Mouse (Mus musculus): ENCODE data around the gene Flii. TPM values are rescaled to one million over a fixed set of nuclear protein-coding genes. Genes with fewer than 3 reads are reported as not detected.

Flii gene
- polyA plus RNA-seq (2015; fragmentation: Nextera tagmentation; extraction: Ambion mirVana), result 82.9 and 85.7 TPM in 2 replicates

DNA sequence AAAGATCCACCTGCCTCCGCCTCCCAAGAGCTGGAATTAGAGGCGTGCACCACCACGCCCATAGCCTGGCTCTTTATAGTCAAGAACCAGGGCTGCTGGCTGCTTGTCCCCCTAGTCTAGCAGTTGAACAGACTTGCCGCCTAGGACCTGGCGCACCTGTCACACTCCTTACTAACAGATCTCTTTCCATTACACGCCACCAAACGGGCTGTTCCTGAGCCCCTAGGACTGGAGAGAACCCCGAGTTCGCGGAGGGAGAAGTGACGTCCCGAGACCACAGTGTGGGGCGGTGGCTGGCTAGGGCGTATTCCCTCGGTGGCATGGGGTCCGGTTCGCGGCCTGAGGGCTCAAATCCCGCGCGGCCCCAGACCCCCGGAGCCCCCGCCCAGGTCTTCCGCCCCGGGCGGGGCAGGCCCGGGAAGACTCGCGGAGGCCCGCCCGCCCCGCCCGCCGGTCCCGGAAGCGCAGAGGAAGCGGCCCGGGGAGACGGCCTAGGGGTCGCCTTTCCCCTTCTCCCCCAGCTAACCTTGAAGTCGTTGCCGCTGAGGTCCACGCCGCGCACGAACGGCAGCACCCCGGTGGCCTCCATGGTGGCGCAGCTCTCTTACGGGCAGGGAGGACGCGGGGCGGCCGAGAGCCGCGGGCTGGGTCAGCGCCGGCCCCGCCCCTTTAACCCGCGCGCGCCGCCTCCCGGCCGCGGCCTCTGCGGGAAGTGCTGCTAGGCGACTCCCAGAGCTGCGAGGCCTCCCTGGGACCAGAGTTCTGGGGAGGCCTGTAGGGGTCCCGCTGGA is at the start of gene Flii:
Gene Flii, minus strand, starts transcription at position 663 of the 791 bp plus-strand sequence.
- under 1% methylated on average over 58 of the region's 71 CpGs for WGBS
- H3K27me3 ChIP-seq (replicated peaks; ENCODE audit: control insufficient read depth, insufficient read depth, low read length), result no peaks in the 10 kb centered on the region
- H3K9me3 ChIP-seq (ENCODE audit: control insufficient read depth, low read length), result no peaks in the 10 kb centered on the region
- H3K4me1 ChIP-seq (replicated peaks; ENCODE audit: control insufficient read depth, insufficient read depth, low read length), result peaks cover 27% of the 10 kb centered on the region
- peaks cover 27% of the 10 kb centered on the region for H3K36me3 ChIP-seq (ENCODE audit: control insufficient read depth, insufficient read depth)
- ATAC-seq, result peak; percentile 67
- peak within 1 kb of the TSS; percentile 95 for H3K9ac ChIP-seq (replicated peaks; ENCODE audit: low read depth, low read length)
- peak within 1 kb of the TSS; percentile 75 for H3K4me2 ChIP-seq (ENCODE audit: low read length)
- H3K27ac ChIP-seq (ENCODE audit: low read length), result peak within 1 kb of the TSS; percentile 80
- peak within 1 kb of the TSS; percentile 91 for H3K4me3 ChIP-seq (replicated peaks; ENCODE audit: low read length)

DNA sequence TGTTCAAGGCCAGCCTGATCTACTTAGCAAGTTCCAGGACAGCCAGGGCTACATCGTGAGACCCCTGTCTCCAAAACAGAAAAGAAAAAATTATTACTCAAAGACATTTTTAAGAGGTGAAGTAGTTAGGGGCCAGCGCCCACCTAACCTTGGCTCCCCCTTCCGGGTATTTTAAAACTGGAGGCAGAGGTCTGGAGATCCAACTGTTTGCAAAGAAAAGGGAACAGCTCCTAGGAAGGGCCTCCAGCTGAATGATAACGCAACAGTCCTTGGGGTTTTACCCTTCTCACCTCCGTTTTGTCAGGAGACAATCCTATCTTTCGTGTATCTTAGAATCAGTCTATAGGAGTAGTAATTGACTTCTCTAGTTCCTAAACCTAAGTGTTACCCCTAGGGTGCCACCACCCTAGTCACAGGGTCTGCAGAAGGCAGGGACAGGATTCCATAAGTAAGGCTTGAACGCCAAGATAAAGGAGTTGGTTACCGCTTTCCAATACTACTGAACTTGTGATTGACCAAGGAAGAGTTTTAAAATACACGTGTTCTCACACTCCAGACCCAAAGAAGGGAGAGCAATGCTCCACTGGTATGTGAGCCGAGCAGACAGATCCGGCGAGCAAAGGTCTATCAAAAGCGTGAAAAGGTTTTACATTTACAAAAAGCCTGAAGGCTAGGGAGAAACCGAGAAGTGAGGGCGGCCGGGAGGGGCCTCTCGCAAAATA is 49.2 kb upstream of the Flii start:
- Histone ChIP-seq H3K4me3 (replicated peaks; ENCODE audit: low read length) (peak overlapping the region; percentile 96), H3K27ac (ENCODE audit: low read length) (peak overlapping the region; percentile 80; the same call in 1 of the 2 replicates), H3K4me2 (ENCODE audit: low read length) (peak overlapping the region; percentile 87), H3K36me3 (ENCODE audit: control insufficient read depth, insufficient read depth) (peaks cover 2% of the 10 kb centered on the region; the same call in 1 of the 2 replicates), H3K4me1 (replicated peaks; ENCODE audit: control insufficient read depth, insufficient read depth, low read length) (peaks cover 56% of the 10 kb centered on the region), H3K9ac (replicated peaks; ENCODE audit: low read depth, low read length) (peak overlapping the region; percentile 76), H3K9me3 (ENCODE audit: control insufficient read depth, low read length) (no peaks in the 10 kb centered on the region), H3K27me3 (replicated peaks; ENCODE audit: control insufficient read depth, insufficient read depth, low read length) (no peaks in the 10 kb centered on the region)
- ATAC-seq, result no peak
- 5% methylated on average over 17 of the region's 17 CpGs for WGBS

DNA sequence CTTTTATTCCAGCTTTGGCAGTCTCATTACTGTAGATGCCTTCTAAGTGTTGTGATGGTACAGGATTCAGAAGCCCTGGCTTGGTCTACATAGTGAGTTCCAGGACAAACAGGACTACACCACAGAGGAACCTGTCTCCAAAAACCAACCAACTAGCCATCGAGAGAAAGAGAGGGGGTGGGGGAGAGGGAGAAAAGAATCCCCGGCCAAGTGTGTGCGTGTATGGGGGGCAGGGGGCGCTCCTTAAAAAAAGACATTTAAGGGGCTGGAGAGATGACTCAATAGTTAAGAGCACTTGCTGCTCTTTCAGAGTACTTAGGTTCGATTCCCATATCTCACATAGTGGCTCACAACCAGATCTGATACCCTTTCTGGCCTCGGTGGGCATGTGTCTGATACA is 48.5 kb upstream of the Flii start:
- H3K4me2 ChIP-seq (ENCODE audit: low read length), result peak overlapping the region; percentile 87
- H3K27ac ChIP-seq (ENCODE audit: low read length), result no peak overlapping the region
- peaks cover 49% of the 10 kb centered on the region for H3K4me1 ChIP-seq (replicated peaks; ENCODE audit: control insufficient read depth, insufficient read depth, low read length)
- ATAC-seq, result no peak
- 55% methylated on average over 6 of the region's 6 CpGs for WGBS
- no peaks in the 10 kb centered on the region for H3K9me3 ChIP-seq (ENCODE audit: control insufficient read depth, low read length)
- H3K36me3 ChIP-seq (ENCODE audit: control insufficient read depth, insufficient read depth), result peaks cover 2% of the 10 kb centered on the region; the same call in 1 of the 2 replicates
- peak overlapping the region; percentile 96; the same call in 1 of the 2 replicates for H3K4me3 ChIP-seq (replicated peaks; ENCODE audit: low read length)
- no peaks in the 10 kb centered on the region for H3K27me3 ChIP-seq (replicated peaks; ENCODE audit: control insufficient read depth, insufficient read depth, low read length)
- H3K9ac ChIP-seq (replicated peaks; ENCODE audit: low read depth, low read length), result no peak overlapping the region; the same call in 1 of the 2 replicates

DNA sequence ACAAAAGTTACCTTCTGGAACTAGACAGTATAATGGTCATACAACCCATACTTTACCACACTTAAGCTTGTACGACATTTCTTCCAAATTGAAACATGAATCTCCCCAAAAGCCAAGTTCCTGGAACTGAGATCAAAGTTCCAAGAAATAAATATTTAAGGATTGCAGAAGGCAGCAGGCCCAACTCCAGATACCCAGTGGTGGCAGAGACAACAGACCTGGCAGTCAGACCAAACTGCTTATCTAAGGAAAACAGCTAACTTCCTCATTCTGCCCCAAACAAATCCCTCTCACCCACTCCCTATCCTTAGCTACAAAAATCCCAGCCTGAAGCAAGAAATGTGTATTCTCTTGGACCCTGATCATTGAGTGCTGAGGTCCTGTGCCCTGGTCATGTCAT is 47.8 kb upstream of the Flii start:
- ATAC-seq, result no peak
- Histone ChIP-seq H3K27me3 (replicated peaks; ENCODE audit: control insufficient read depth, insufficient read depth, low read length) (no peaks in the 10 kb centered on the region), H3K4me3 (replicated peaks; ENCODE audit: low read length) (no peak overlapping the region), H3K27ac (ENCODE audit: low read length) (no peak overlapping the region), H3K4me2 (ENCODE audit: low read length) (no peak overlapping the region), H3K36me3 (ENCODE audit: control insufficient read depth, insufficient read depth) (no peaks in the 10 kb centered on the region), H3K9me3 (ENCODE audit: control insufficient read depth, low read length) (no peaks in the 10 kb centered on the region), H3K4me1 (replicated peaks; ENCODE audit: control insufficient read depth, insufficient read depth, low read length) (peaks cover 42% of the 10 kb centered on the region), H3K9ac (replicated peaks; ENCODE audit: low read depth, low read length) (no peak overlapping the region)
- WGBS, result 93% methylated on average over 1 of the region's 1 CpGs

DNA sequence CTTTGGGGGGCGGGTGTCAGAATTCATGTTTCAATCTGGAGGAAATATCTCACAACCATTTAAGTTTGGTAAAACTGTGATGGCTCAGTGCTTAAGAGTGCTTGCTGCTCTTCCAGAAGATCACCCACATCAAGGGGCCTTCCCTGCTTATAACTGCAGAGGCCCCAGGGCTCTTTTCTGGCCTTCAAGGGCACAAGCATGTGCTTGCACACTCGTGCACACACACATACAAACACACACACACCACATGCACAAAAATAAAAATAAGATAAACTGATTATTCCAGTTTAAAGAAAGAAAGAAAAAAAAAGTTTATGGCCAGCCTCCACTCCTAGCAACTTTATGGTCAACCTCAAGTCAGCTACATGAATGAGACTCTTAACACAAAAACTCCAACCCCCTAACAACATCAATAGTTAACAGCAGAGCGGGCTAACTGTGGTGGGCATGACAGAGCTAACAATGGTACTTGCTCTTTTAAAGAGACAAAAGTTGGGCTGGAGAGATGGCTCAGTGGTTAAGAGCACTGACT is 47.2 kb upstream of the Flii start:
- no peak for ATAC-seq
- H3K4me1 ChIP-seq (replicated peaks; ENCODE audit: control insufficient read depth, insufficient read depth, low read length), result peaks cover 35% of the 10 kb centered on the region
- H3K27ac ChIP-seq (ENCODE audit: low read length), result no peak overlapping the region
- H3K9ac ChIP-seq (replicated peaks; ENCODE audit: low read depth, low read length), result no peak overlapping the region
- WGBS, result 85% methylated on average over 3 of the region's 3 CpGs
- no peak overlapping the region for H3K4me2 ChIP-seq (ENCODE audit: low read length)
- H3K9me3 ChIP-seq (ENCODE audit: control insufficient read depth, low read length), result no peaks in the 10 kb centered on the region
- H3K27me3 ChIP-seq (replicated peaks; ENCODE audit: control insufficient read depth, insufficient read depth, low read length), result no peaks in the 10 kb centered on the region
- no peak overlapping the region for H3K4me3 ChIP-seq (replicated peaks; ENCODE audit: low read length)
- H3K36me3 ChIP-seq (ENCODE audit: control insufficient read depth, insufficient read depth), result no peaks in the 10 kb centered on the region

DNA sequence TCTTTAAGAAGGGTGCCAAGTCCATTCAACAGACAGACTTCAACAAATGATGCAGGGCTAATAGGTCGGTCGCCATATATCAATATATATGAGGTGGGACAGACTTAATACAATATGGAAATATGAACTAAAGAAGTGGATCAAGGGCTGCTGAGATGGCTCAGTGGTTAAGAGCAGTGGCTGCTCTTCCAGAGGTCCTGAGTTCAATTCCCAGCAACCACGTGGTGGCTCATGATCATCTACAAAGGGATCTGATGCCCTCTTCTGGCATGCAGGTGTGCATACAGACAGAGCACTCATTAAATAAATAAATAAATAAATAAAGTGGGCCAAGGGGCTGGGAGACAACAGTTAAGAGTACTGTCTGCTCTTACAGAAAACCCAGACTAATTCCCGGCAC is 45.1 kb upstream of the Flii start:
- H3K9ac ChIP-seq (replicated peaks; ENCODE audit: low read depth, low read length), result no peak overlapping the region
- 81% methylated on average over 4 of the region's 4 CpGs for WGBS
- no peak overlapping the region for H3K4me2 ChIP-seq (ENCODE audit: low read length)
- no peaks in the 10 kb centered on the region for H3K9me3 ChIP-seq (ENCODE audit: control insufficient read depth, low read length)
- no peaks in the 10 kb centered on the region for H3K36me3 ChIP-seq (ENCODE audit: control insufficient read depth, insufficient read depth)
- no peak for ATAC-seq
- H3K27me3 ChIP-seq (replicated peaks; ENCODE audit: control insufficient read depth, insufficient read depth, low read length), result no peaks in the 10 kb centered on the region
- no peak overlapping the region for H3K4me3 ChIP-seq (replicated peaks; ENCODE audit: low read length)
- no peak overlapping the region for H3K27ac ChIP-seq (ENCODE audit: low read length)
- peaks cover 22% of the 10 kb centered on the region for H3K4me1 ChIP-seq (replicated peaks; ENCODE audit: control insufficient read depth, insufficient read depth, low read length)

DNA sequence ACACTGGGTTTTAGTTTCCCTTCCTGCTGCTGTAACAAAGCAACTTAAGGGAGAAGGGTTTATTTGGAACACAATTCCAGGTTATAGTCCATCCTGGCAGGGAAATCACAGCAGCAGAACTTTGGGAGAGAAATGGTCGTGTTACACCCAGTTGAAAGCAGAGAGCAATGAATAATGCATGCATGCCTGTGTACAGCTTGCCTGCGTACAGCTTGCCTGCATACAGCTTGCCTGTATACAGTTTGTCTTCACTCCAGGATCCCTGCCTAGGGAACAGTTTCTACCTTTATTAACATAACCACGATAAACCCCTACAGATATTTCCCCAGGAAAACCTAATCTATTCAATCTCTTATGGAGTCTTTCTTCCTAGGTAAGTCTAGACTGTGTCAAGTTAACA is 43.7 kb upstream of the Flii start:
- Histone ChIP-seq H3K4me3 (replicated peaks; ENCODE audit: low read length) (no peak overlapping the region), H3K9ac (replicated peaks; ENCODE audit: low read depth, low read length) (no peak overlapping the region)

DNA sequence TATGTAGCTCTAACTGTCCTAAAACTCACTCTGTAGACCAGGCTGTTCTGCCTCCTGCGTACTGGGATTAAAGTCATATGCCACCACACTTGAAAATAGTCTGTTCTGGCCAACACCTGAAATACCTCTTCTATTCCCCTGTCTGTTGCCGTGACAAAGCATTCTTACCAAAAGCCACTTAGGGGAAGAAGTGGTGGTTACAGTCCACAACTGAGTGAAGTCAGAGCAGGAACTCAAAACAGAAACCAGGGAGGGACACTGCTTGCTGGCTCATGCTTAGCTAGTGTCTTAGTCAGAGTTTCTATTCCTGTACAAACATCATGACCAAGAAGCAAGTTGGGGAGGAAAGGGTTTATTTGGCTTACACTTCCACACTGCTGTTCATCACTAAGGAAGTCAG is 42.3 kb upstream of the Flii start:
- Histone ChIP-seq H3K4me3 (replicated peaks; ENCODE audit: low read length) (no peak overlapping the region), H3K9ac (replicated peaks; ENCODE audit: low read depth, low read length) (no peak overlapping the region), H3K9me3 (ENCODE audit: control insufficient read depth, low read length) (no peaks in the 10 kb centered on the region), H3K27ac (ENCODE audit: low read length) (no peak overlapping the region), H3K4me2 (ENCODE audit: low read length) (no peak overlapping the region), H3K4me1 (replicated peaks; ENCODE audit: control insufficient read depth, insufficient read depth, low read length) (peaks cover 6% of the 10 kb centered on the region; the same call in 1 of the 2 replicates), H3K27me3 (replicated peaks; ENCODE audit: control insufficient read depth, insufficient read depth, low read length) (no peaks in the 10 kb centered on the region), H3K36me3 (ENCODE audit: control insufficient read depth, insufficient read depth) (no peaks in the 10 kb centered on the region)
- ATAC-seq, result no peak
- WGBS, result 91% methylated on average over 2 of the region's 2 CpGs

More for the DNA sequence above, 43.7 kb upstream of the Flii start:
- Histone ChIP-seq H3K9me3 (ENCODE audit: control insufficient read depth, low read length) (no peaks in the 10 kb centered on the region), H3K36me3 (ENCODE audit: control insufficient read depth, insufficient read depth) (no peaks in the 10 kb centered on the region), H3K27ac (ENCODE audit: low read length) (no peak overlapping the region), H3K27me3 (replicated peaks; ENCODE audit: control insufficient read depth, insufficient read depth, low read length) (no peaks in the 10 kb centered on the region), H3K4me2 (ENCODE audit: low read length) (no peak overlapping the region), H3K4me1 (replicated peaks; ENCODE audit: control insufficient read depth, insufficient read depth, low read length) (peaks cover 14% of the 10 kb centered on the region)
- ATAC-seq, result no peak
- WGBS, result 70% methylated on average over 3 of the region's 3 CpGs

DNA sequence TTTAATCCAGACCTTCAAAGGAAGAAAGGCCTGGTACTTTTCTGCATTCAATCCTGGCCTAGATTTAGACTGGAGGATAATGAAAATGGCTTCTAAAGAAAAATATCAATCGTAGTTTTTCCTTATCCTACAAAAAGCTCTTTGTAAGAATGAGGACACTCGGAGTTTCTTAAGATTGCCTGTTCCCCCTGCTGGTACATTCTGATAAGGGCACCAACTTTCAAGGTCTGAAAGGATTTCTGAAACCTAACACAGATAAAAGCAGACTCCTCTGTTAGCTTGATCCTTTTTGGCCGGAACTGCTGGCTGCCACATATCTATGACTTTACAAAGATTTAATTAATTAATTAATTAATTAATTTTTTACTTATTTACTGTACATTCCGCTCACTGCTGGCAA is 39.9 kb upstream of the Flii start:
- Histone ChIP-seq H3K36me3 (ENCODE audit: control insufficient read depth, insufficient read depth) (no peaks in the 10 kb centered on the region), H3K4me2 (ENCODE audit: low read length) (no peak overlapping the region), H3K27ac (ENCODE audit: low read length) (no peak overlapping the region), H3K4me1 (replicated peaks; ENCODE audit: control insufficient read depth, insufficient read depth, low read length) (no peaks in the 10 kb centered on the region), H3K27me3 (replicated peaks; ENCODE audit: control insufficient read depth, insufficient read depth, low read length) (no peaks in the 10 kb centered on the region), H3K9ac (replicated peaks; ENCODE audit: low read depth, low read length) (no peak overlapping the region), H3K4me3 (replicated peaks; ENCODE audit: low read length) (no peak overlapping the region), H3K9me3 (ENCODE audit: control insufficient read depth, low read length) (no peaks in the 10 kb centered on the region)
- ATAC-seq, result no peak
- 84% methylated on average over 4 of the region's 4 CpGs for WGBS
